Mouse (Mus musculus) cortical plate, adult 2 months (tissue): Measurements from ENCODE around the gene Blmh.

ENCODE experiments used
- CTCF ChIP-seq: fragments of 200-500 bp; IDR thresholded peaks from 2 replicates; pipeline ENCODE4 v1.5.1; 2011; ENCODE audit warnings: mild to moderate bottlenecking, control low read depth, low read length; ENCODE audit not compliant: insufficient read depth; ENCODE audit errors: extremely low read depth
- POLR2A ChIP-seq: fragments of 200-500 bp; IDR thresholded peaks from 2 replicates; pipeline ENCODE4 v1.6.1; 2011; ENCODE audit warnings: mild to moderate bottlenecking, low read length, control low read depth; ENCODE audit not compliant: insufficient read depth; ENCODE audit errors: extremely low read depth

DNA sequence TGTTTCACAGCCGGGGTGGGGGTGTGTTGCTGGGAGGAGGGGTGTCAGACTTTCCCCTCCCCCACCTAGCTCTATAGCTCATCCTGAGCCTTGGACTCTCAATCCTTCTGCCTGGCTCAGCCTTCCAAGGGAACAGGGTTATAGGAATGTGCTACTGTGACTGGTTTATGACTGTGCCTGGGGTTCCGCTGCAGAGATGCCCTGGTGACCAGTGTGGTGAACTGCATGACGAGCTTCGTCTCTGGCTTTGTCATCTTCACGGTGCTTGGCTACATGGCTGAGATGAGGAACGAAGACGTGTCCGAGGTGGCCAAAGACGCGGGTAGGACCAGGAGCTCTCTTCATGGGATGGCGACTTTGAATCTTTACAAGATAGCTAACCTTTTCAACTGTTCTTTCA, 93.4 kb downstream of the Blmh start:
- TF ChIP-seq CTCF (no peak), POLR2A (no peak)
